Mouse (Mus musculus): ENCODE results near the gene Col9a1. TPM values are rescaled to one million over a fixed set of nuclear protein-coding genes. Genes with fewer than 3 reads are reported as not detected.
A peak's percentile ranks its signal among the peaks of the same experiment; 100 is the strongest.

Gene Col9a1
- total RNA-seq, 2 experiments from 2014 or later, result 2.0 to 3.0 TPM

DNA sequence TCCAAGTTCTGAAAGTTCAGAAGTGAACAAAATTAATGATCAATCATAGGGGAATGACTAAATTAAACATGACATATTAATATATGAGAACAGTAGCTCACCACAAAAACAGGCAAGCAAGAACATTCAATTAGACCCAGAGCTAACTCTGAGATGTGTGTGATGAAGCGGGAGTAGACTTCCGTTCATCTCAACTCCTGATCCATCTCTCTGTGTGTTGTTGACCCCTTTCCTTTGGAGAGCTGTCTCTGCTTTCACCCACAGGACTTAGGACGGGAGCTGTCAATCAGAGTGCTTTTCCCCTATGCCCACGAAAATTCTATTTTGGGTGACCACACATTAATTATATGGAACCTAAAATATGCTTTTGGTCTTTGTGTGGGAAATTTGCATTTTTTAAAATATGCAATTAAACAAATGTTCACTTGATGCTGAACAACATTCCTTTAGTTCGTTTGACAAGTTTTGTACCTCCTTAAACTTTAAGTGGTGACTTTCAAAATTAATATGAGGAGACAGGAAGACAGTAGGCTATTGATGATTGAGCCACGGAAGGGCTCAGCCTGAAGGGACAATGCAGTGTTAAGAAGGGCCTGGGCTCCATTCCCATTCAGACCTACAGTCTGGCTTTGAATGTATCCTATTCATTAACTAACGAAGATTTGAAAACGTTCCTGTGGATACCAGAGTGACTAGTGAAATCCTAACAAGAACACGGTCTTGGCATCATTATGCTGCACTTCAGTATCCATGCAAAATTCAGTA is 34.4 kb downstream of the Col9a1 start:
- intact Hi-C loops (cut with DNase I), result no loop called here
- no peak for DNase-seq

DNA sequence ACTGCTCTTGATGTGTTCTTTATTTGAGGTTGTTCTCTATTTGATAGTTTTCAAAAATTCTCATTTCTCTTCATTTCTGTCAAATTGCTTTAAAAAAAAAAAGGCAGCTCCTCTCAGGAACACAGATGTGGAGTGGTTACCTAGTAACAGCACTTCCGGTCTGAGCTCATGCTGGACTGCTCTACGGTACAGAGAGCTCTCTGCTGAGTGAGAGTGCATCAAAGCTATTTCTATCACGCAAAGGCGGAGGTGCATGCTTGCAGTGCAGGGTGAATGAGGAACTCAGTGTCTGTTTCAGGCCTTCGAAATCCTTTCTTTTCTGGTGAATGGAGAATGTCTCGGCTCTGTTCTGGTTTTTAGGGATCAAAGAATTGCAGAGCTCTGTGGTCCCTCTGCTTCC is 41.6 kb downstream of the Col9a1 start:
- intact Hi-C loops (cut with DNase I), result no loop called here
- DNase-seq, result no peak

DNA sequence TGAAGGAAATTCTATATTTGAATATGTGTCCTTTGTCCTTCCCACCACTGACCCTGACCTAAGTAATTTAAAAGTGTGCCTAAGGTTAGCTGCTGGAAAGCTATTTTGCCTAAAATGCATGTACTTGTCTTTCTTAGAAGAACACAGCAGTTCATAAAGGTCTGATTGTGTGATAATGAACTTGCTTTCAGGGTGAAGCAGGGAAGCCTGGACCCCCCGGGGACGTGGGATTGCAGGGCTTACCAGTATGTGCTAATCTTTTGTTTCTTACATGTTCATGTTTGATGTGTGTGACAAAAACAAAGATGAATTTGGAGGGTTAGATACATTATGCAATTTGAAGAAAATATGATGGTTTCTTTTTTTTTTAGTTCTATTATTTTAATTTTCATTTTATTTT is 44.8 kb downstream of the Col9a1 start:
- no peak for DNase-seq
- intact Hi-C loops (cut with DNase I), result no loop called here

DNA sequence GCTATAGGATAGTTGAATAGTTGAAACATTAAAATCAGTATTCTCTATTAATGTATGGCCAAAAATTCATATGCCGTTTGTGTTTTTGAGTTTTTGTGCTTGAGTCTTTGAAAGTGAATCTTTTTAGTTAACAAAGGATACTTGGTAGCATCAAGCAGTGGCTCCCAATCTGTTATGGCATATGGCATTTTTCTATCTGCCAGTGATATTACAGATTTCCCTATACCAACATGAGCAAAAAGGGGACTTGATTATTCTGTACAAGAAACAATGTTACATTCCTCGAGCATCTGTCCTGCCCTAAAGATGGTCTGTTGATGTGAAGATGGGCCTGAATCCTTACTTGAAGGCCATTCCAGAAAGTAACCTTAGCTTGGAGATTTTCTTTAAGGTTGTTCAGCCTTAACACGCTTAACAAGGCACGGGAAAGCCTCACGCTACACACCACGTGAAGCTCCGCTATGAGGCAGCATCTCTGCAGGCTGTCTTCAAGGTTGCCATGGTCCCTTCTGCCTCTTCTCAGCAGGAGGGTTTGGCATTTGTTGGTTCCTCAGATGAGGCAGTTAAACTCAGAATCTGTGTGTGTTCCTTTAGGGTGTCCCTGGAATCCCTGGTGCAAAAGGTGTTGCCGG is 45.7 kb downstream of the Col9a1 start:
- DNase-seq, result peak; percentile 77
- intact Hi-C loops (cut with DNase I), result no loop called here

DNA sequence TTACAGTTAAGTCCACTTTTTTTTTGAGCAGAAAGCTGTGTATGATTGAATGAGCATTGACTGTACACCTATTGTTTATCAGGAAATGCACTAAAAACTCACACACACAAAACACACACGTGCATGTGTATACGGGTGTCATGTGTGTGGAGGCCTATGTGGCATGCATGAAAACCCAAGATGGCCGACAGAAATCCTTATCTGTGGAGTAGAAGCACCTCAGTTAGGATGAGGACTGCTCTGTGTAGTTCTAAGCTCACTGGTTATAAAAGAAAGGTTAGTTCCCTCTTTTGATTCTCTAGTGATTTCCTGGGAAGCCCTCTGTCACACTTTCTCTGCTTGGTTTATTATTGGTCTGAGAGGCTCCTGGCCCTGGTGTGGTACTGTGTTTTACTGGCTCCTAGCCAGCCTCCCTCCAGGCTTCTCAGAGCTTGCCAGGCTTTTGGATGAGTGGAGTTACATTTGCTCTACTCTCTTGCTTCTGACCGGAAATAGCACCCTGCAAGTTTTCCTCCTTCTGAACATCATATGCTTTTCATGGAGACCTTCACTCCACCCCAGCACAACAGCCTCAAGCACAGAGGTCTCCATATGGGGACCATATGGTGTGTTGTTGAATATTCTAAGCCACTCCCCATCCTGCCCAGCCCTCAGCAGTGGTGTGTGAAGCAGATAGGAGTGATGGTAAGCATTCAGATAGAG is 48.6 kb downstream of the Col9a1 start:
- DNase-seq, result peak; percentile 94
- intact Hi-C loops (cut with DNase I), result no loop called here

DNA sequence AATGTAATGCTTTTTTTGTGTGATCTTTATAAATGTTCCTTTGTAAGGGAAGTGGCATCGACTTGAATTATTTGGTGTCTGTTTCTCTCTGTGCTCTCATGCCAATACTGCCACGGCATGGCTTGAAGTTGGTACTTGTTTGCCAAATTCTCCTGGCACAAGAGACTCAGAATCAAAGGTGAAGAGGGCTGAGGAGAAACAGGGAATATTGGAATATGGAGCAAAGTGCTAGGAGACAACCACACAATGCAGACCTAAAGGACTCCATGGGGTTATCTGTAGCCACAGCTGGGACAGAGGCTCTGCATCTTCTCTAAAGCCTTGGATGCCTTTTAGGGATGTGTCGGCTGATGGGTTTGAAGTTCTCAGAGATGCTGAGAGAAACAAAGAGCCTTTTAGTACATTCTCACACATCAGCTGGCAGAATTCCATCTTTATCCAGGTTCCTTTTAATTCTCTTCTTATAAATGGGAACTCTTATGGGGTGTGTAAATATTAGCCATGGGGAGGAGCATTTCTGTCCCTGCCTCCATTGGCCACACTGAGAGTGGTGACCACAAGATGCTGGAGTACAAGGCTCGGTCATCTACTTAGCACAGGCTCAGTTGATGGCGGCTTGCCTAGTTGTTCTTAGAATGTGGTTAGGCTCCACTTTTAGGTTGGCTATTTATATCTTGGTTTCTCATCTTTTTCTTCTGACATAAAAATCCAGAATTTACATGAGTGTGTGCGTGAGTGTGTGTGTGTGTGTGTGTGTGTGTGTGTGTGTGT is 49.7 kb downstream of the Col9a1 start:
- DNase-seq, result no peak
- intact Hi-C loops (cut with DNase I), result no loop called here

DNA sequence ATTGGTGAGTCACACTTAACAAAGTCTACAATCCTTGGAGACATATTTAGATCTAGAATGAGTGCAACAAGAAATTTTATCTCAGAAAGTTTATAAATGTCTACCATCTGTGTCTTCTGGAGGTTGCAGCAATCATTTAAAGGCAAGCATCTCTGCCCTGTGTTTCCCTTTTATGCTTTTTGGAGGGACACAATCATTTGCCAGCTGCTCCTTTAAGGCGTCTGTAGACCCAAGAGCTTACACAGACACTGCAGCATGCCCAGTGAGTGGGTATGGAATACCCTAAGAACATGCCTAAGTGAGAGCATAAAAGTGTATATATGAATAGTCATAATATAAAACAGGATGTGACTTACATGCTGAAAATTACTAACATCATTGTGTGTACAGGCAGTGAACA is 52.1 kb downstream of the Col9a1 start:
- intact Hi-C loops (cut with DNase I), result no loop called here
- DNase-seq, result no peak

DNA sequence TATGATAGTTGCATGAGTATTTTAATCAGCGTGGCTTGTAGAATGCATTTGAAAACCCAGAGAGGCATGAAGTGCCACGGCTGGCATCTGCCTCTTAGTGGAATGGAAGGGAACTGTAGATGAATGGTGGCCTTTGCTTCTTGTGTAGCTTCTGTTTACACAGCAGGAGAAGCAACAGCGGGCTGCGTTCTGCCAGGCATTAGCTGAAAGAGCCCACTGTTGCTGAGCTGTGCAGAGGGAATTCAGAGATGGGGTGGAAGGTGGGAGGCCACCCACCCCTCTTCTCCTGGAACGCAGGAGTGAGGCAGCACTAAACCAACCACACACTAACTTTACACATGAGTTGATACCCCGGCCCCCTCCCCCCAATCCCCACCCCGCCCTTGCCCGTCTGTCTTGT is 53.0 kb downstream of the Col9a1 start:
- DNase-seq, result peak; percentile 73
- intact Hi-C loops (cut with DNase I), result loop anchor here (5.0 kb wide), 1 partner anchor 48 kb away; no protein-coding TSS in a partner anchor

DNA sequence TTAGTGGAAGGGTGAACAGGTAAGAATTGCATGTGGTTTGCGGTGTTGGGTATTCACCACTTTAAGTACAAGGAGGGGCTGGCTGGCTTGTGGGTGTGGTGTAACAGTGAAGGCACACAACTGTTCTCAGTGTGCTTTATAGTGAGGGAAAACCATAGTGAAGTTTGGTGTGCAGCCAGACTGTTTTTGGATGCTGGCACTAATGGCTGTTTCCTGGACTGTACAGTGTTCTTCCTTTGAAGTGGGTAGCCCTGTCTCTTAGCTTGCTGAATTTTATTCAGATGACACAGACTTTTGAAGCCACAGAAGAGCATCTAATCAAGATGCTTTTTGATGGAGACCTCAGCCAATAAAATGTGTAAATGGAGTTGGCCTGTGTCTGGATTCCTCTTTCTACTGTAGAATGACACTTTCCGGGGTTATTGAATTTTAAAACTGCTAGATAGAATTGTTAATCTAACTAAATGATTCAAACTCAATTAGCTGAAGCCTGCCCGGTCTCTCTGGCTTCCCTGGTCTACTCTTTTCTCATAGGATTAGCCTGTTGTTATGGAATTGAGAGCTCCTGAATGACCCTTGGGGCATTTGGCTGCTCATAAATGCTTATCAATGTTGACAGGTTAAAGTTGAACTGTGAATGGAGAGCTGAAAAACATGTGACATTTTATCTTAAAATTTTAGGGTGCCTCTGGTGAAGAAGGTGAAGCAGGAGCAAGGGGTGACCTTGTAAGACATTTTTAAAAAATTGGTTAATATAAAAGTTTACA is 54.3 kb downstream of the Col9a1 start:
- peak; percentile 18 for DNase-seq
- intact Hi-C loops (cut with DNase I), result loop anchor here (5.0 kb wide), 1 partner anchor 49 kb away; no protein-coding TSS in a partner anchor

DNA sequence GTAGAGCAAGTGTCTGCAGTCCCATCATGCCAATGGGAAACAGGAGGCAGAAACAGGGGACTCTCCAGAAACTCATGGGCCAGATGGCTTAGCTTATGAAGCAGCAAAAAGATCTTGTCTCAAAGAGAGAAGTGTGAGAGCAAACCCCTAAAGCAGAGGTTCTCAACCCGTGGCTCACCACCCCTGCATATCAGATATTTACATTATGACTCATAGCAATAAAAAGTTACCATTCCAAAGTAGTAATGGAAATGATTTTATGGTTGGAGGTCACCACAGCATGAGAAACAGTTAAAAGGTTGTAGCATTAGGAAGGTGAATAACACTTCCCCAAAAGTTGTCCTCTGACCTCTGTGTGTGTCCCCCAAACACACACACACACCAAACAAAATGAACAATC is 58.9 kb downstream of the Col9a1 start:
- no peak for DNase-seq
- intact Hi-C loops (cut with DNase I), result no loop called here

DNA sequence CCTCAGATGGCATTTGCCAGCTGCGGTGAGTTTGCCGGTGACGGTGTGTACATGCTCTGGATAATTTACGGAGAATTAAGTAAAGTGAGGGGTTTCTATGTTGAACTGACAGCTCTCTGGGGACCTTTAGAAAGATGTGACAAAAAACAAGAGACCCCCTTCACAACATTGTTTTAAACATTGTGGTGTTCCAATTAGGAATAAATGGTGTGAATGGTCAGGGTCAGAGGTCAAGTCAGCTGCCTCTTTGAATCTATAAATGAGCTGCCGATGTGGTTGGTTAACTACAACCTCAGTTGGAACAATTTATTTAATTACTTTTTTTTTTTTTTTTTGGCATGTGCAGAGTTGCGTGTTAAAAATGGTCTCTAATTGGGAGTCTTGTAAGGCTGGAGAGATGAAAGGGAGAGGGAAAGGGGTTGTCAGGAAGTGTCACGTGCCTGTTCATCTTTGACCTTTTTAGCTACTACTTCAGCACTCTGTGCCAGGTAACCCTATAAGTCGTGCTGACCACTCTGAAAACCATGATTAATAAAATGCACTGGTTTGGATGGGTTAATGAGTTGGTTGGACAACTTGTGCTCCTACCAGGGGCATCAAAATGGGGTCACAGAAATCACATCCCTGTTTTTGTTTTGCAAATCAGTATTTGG is 62.8 kb downstream of the Col9a1 start:
- DNase-seq, result no peak
- intact Hi-C loops (cut with DNase I), result loop anchor here (10.0 kb wide), 1 partner anchor 325 kb away; no protein-coding TSS in a partner anchor

DNA sequence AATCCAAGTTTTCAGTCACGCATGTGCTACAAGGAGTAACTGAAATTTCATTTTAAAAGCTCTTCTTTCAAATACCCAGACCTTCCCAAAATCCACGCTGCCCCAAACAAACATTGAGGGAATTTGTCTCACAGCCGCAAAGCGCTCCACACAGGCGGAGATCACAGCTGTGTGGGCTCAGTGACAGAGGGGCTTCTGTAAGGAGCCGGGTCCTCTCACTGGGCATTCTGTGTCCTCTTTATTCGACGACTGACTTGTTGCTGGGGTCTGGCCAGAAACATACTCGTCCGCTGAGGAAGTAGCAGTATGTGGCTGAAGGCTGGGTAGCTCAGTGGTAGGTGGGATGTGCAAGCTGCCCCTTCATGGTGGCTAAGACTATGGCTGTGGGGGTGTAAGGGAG is 67.5 kb downstream of the Col9a1 start:
- intact Hi-C loops (cut with DNase I), result loop anchor here (5.0 to 10.0 kb wide), 2 partner anchors 330 to 483 kb away; partner anchors contain the start of gene B3gat2
- no peak for DNase-seq

DNA sequence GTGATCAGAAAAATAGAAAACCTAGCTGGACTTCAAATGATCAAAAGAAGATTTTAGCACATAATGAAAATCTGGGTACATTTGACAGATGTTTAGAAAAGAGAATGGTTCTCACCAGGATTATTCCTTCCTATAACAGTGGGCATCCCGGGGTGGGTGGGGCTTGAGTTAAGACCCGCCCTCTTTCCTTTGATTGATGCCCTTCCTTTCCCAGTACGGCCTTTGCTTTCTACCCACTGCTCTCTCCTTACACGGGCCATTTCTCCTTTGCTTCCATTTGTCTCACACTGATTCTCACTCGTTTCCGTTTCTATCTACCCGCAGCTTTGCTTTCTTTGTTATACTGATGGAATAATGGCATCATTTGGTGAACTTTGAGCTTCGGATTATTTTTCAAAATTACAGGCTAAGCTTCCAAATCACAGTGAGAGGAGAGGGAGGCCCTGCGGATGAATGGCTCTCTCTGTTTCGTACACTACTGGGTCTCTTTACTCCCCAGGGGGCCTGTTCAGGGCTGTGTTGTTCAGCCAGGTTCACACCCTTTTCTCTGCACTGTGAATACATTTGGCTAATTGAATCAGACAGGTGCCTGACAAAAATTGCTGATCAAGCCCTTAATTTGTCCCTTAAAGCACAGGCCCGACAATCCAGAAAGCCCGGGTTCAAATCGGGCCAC is 68.4 kb downstream of the Col9a1 start:
- no peak for DNase-seq
- intact Hi-C loops (cut with DNase I), result loop anchor here (5.0 to 10.0 kb wide), 2 partner anchors 331 to 484 kb away; partner anchors contain the start of gene B3gat2

DNA sequence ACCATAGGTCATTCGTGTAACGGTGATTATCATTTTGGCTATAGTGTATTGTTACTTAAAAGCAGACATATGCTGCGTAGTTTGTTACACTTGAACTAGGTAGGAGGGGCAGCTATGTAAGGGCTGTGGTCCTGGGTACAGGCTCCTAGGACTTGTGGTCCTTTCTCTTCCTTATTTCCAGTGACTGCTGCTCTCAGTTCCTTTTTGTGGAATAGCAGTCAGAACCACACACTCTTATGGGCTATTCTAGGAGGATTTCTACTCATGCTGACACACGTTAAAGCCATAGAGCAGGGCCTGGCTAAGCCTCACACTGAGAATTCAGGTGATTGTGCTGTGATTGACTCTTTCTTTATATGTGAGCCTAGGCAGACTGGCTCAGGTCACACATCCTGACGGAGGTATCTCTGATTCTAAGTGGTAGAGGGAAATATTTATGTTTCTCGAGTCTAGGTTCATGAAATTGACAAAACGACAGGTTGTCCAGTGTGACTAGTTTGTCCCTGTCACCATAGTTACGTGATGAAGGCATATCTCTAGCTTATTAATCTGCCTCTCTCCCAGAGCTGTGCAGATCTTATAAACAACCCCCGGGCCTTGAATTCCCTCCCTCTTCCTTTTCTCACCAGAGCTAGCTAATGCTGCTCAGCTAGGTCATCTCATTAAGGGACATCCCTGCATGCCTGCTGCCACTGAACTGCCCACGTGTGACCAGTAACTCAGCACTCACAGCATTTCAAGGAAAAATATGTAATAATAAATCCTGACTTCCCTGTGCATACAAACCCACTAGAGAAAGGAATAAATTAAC is 71.1 kb downstream of the Col9a1 start:
- intact Hi-C loops (cut with DNase I), result loop anchor here (5.0 to 10.0 kb wide), 2 partner anchors 334 to 486 kb away; partner anchors contain the start of gene B3gat2
- DNase-seq, result no peak

DNA sequence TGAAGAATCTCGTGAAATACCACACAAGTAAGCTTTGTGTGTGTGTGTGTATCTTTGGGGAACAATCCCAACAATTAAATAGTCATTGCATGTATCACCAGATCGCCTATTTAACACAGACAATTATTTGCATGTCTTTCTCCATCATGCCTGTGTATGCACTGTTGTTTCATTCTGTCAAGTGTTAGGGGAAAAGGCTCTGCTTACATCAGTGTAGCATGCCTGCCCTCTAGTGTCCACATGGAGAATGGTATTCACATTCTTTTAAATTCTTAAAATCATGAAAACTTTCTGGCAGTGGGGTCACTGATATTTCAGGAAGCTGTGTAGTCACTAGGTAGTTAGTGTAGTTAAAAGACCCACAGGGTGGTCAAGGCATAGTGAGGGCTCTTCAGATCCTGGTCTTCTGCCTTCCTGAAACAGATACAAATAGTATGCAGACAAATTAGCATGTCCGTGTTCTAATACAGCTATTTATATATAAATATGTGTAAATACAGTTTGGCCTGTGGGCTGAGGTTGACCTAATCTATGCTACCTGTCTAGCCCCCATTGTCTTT is 71.8 kb downstream of the Col9a1 start:
- intact Hi-C loops (cut with DNase I), result loop anchor here (5.0 to 10.0 kb wide), 2 partner anchors 334 to 487 kb away; partner anchors contain the start of gene B3gat2

DNA sequence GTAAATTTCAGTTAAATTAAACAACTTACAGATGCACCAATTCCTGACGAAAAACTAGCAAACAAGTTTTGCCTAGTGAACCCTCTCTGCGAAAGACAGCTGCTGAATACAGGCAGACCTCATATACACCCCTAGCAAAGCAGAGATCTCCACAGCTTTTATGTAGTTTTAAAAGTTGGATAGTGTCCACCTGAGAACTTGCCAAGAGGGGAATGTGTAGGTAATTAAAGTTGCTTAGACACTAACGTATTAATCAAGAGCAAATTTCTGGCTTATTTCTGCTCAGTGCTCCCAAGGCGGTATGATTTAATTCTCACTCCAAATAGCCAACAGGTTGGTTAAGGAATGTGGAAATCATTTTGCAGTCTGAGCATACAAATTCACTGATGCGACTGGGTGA is 80.6 kb downstream of the Col9a1 start:
- no peak for DNase-seq
- intact Hi-C loops (cut with DNase I), result loop anchor here (10.0 kb wide), 2 partner anchors 233 to 553 kb away; no protein-coding TSS in a partner anchor

More for the DNA sequence above, 71.8 kb downstream of the Col9a1 start:
- peak; percentile 25 for DNase-seq

DNA sequence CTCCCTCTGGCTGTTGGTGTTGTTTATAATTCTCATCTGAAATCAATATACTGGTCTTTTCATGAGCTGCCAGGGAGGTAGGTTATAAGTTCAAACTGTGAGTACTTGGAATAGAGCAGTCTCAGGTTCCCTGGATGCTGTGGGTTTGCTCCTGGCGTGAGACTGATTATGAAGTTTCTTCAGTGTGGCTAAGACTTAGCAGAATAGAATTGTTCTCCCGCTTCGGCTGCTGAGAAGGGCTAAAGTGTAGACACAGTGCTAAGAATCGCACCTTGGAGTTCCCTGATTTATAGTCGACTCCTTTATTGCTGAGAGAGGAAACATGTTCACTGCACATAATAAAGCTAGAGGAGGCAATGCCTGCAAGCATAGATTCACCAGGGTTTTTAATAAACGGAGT is 82.0 kb downstream of the Col9a1 start:
- intact Hi-C loops (cut with DNase I), result loop anchor here (10.0 kb wide), 2 partner anchors 235 to 555 kb away; no protein-coding TSS in a partner anchor
- DNase-seq, result no peak
